Mouse (Mus musculus) midbrain, embryonic 12.5 days (tissue): ENCODE measurements around the gene Olfr259. TPM values are rescaled to one million over a fixed set of nuclear protein-coding genes. Genes with fewer than 3 reads are reported as not detected.

Experiments
- ATAC-seq: fragments of 200-750 bp; cut with Nextera tagmentation; 2 replicates; pipeline ENCODE4 v1.8.0; 2017; ENCODE audit warnings: low read depth, moderate TSS enrichment, moderate library complexity; ENCODE audit not compliant: low FRiP score
- H3K27ac ChIP-seq: fragments of 300-500 bp; sonication (generic); replicated peaks from 2 replicates; pipeline ENCODE4 v1.5.1; 2016; ENCODE audit warnings: mild to moderate bottlenecking
- H3K27me3 ChIP-seq: fragments of 300-500 bp; sonication (generic); 2 replicates; pipeline ENCODE4 v1.6.1; 2016; ENCODE audit warnings: mild to moderate bottlenecking
- H3K36me3 ChIP-seq: fragments of 300-500 bp; sonication (generic); 2 replicates; pipeline ENCODE4 v1.6.1; 2016
- H3K4me1 ChIP-seq: fragments of 300-500 bp; sonication (generic); 2 replicates; pipeline ENCODE4 v1.6.1; 2016
- H3K4me2 ChIP-seq: fragments of 300-500 bp; sonication (generic); replicated peaks from 2 replicates; pipeline ENCODE4 v1.6.1; 2016; ENCODE audit warnings: mild to moderate bottlenecking, moderate library complexity
- H3K4me3 ChIP-seq: fragments of 300-500 bp; sonication (generic); 2 replicates; pipeline ENCODE4 v1.5.1; 2016; ENCODE audit warnings: mild to moderate bottlenecking
- H3K9ac ChIP-seq: fragments of 300-500 bp; sonication (generic); replicated peaks from 2 replicates; pipeline ENCODE4 v1.6.1; 2016; ENCODE audit warnings: mild to moderate bottlenecking, moderate library complexity
- H3K9me3 ChIP-seq: fragments of 300-500 bp; sonication (generic); 2 replicates; pipeline ENCODE4 v1.6.1; 2016; ENCODE audit warnings: mild to moderate bottlenecking
- WGBS: fragments of 180-500 bp; shearing (Covaris S2); methylation state at CpG from one replicate; pipeline ENCODE4 v1.1.7; 2016; 5-methylcytosine and 5-hydroxymethylcytosine counted together
- polyA plus RNA-seq: library from polyadenylated mRNA; unstranded; fragments of >200 nt; fragmentation: Nextera tagmentation; extraction: Ambion mirVana; gene quantifications from 2 replicates; pipeline ENCODE4 v1.2.1, GENCODE M21; 2016

The Olfr259 gene
- polyA plus RNA-seq, result not detected in 2 replicates

DNA sequence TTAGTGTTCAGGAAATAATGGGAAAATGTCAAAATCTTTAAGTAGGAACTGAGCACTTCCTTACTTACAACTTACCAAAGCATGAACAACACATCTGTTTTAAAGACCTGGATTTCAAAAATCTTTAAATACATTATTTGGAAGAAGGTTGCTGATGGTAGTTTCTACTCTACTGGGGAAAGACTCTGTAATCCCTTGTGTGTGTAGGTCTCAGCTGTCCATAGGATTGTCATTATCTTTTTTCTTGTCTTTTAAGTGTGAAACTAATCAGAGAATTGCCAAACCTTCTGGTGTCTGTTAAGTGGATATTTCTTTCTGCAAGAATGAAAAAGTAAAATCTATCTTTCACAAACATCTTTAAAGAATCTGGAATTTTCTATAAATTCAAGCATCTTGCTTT, at the start of gene Olfr259:
TSS of gene Olfr259 (minus strand) at position 101 of the 400 bp plus-strand sequence.
- H3K27ac ChIP-seq, result no peak within 1 kb of the TSS
- no peak for ATAC-seq
- no peaks in the 10 kb centered on the region for H3K36me3 ChIP-seq
- H3K4me1 ChIP-seq, result no peaks in the 10 kb centered on the region
- H3K27me3 ChIP-seq, result no peaks in the 10 kb centered on the region
- no peak within 1 kb of the TSS for H3K9ac ChIP-seq
- H3K4me3 ChIP-seq, result no peak within 1 kb of the TSS
- H3K9me3 ChIP-seq, result no peaks in the 10 kb centered on the region
- H3K4me2 ChIP-seq, result no peak within 1 kb of the TSS

- Histone ChIP-seq H3K4me3 (no peak within 1 kb of the TSS), H3K27me3 (no peaks in the 10 kb centered on the region), H3K27ac (no peak within 1 kb of the TSS), H3K9ac (no peak within 1 kb of the TSS), H3K9me3 (no peaks in the 10 kb centered on the region), H3K4me1 (no peaks in the 10 kb centered on the region), H3K36me3 (no peaks in the 10 kb centered on the region), H3K4me2 (no peak within 1 kb of the TSS)
- ATAC-seq, result no peak
Measured at GRCm38 (mm10) chr2:87152524-87152923, 38.2 kb upstream of the Olfr259 start, which contains the start of gene Olfr1111. TSS of gene Olfr1111 (minus strand) at chr2:87152624.

DNA sequence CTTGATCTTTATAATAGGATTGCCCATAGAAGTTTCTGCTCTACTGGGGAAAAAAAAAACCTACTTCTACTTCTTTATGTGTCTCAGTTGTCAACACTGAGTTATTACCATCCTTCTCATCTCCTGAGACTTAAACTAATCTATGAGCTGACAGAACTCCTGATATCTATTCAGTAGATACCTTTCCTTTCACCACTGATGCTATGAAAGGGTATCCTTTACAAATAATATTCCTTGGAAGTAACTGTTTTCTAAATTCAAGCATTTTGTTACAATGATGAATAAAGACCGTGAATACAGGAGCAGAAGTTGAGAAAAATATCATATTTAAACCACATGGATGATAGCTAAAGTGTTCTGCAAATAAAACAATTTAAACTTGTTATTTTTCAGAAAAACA, 25.8 kb upstream of the Olfr259 start, which contains the start of gene Olfr1110:
TSS of gene Olfr1110 (minus strand) at position 101 of the 400 bp plus-strand sequence.
- WGBS, result 84% methylated on average over 1 of the region's 1 CpGs
- no peaks in the 10 kb centered on the region for H3K27me3 ChIP-seq
- no peak within 1 kb of the TSS for H3K9ac ChIP-seq
- H3K4me2 ChIP-seq, result no peak within 1 kb of the TSS
- no peaks in the 10 kb centered on the region for H3K9me3 ChIP-seq
- H3K36me3 ChIP-seq, result no peaks in the 10 kb centered on the region
- H3K4me1 ChIP-seq, result no peaks in the 10 kb centered on the region
- no peak within 1 kb of the TSS for H3K27ac ChIP-seq
- no peak for ATAC-seq
- no peak within 1 kb of the TSS for H3K4me3 ChIP-seq

DNA sequence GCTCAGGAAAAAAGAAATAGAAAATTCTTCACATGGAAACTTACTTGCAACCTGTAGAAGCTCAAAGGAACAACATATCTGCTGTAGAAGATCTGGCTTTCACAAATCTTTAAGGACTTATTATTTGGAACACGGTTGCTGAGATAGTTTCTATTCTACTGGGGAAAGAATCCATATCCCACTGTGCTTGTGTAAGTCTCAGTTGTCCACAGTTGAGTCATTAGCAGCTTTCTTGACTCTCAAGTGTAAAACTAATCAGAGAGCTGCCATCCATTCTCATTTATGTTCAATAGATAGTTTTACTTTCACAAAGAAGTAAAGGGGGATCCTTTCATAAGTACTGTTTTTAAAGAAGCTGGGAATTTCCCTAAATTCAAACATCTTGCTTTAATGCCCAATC, 18.5 kb downstream of the Olfr259 start, which contains the start of gene Olfr1109:
TSS of gene Olfr1109 (minus strand) at position 101 of the 400 bp plus-strand sequence.
- no peak within 1 kb of the TSS for H3K9ac ChIP-seq
- no peaks in the 10 kb centered on the region for H3K9me3 ChIP-seq
- ATAC-seq, result no peak
- no peak within 1 kb of the TSS for H3K4me2 ChIP-seq
- no peaks in the 10 kb centered on the region for H3K27me3 ChIP-seq
- no peak within 1 kb of the TSS for H3K27ac ChIP-seq
- WGBS, result 56% methylated on average over 1 of the region's 1 CpGs
- H3K4me1 ChIP-seq, result no peaks in the 10 kb centered on the region
- H3K36me3 ChIP-seq, result no peaks in the 10 kb centered on the region
- H3K4me3 ChIP-seq, result no peak within 1 kb of the TSS

DNA sequence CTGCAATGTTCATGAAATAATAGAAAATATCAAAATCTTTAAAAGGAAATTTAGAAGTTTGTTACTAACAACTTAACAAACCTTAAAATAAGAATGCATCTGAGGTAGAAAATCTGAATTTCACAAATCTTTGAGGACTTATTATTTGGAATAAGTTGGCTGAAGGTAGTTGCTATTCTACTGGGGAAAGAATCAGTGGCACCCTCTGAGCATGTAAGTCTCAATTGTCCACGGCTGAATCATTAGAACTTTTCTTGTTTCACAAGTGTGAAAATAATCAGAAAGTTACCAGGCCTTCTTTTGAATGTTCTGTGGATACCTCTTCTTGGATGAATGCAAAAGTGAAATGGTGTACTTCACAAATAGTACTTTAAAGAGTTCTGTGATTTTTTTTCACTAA, 38.6 kb downstream of the Olfr259 start, which contains the start of gene Olfr1107:
TSS of gene Olfr1107 (minus strand) at position 101 of the 400 bp plus-strand sequence.
- H3K4me3 ChIP-seq, result no peak within 1 kb of the TSS
- no peak within 1 kb of the TSS for H3K27ac ChIP-seq
- 83% methylated on average over 1 of the region's 1 CpGs for WGBS
- ATAC-seq, result no peak
- no peaks in the 10 kb centered on the region for H3K4me1 ChIP-seq
- H3K9me3 ChIP-seq, result no peaks in the 10 kb centered on the region
- no peak within 1 kb of the TSS for H3K4me2 ChIP-seq
- H3K27me3 ChIP-seq, result no peaks in the 10 kb centered on the region
- no peaks in the 10 kb centered on the region for H3K36me3 ChIP-seq
- H3K9ac ChIP-seq, result no peak within 1 kb of the TSS

Other genes starting within 250 kb of the Olfr259 start
- gene Gm13723, start 239.8 kb downstream of the Olfr259 start, polyA plus RNA-seq, result not detected in 2 replicates
- gene Olfr1097, start 222.4 kb downstream of the Olfr259 start, polyA plus RNA-seq, result not detected in 2 replicates
- not detected in 2 replicates for gene Olfr1098, start 190.0 kb downstream of the Olfr259 start, polyA plus RNA-seq
- not detected in 2 replicates for gene Olfr1099, start 153.9 kb downstream of the Olfr259 start, polyA plus RNA-seq
- gene Olfr1100, start 134.6 kb downstream of the Olfr259 start, polyA plus RNA-seq, result not detected in 2 replicates
- not detected in 2 replicates for gene Olfr1101, start 123.3 kb downstream of the Olfr259 start, polyA plus RNA-seq
- gene Olfr1102, start 116.2 kb downstream of the Olfr259 start, polyA plus RNA-seq, result not detected in 2 replicates
- not detected in 2 replicates for gene Olfr1104, start 87.5 kb downstream of the Olfr259 start, polyA plus RNA-seq
- gene Olfr1105, start 78.0 kb downstream of the Olfr259 start, polyA plus RNA-seq, result not detected in 2 replicates
- gene Olfr1106, start 62.3 kb downstream of the Olfr259 start, polyA plus RNA-seq, result not detected in 2 replicates
- gene Olfr1107, start 38.8 kb downstream of the Olfr259 start, polyA plus RNA-seq, result not detected in 2 replicates
- not detected in 2 replicates for gene Olfr1109, start 18.6 kb downstream of the Olfr259 start, polyA plus RNA-seq
- gene Olfr1110, start 25.7 kb upstream of the Olfr259 start, polyA plus RNA-seq, result not detected in 2 replicates
- gene Olfr1111, start 38.1 kb upstream of the Olfr259 start, polyA plus RNA-seq, result not detected in 2 replicates
- gene Olfr1112, start 73.2 kb upstream of the Olfr259 start, polyA plus RNA-seq, result not detected in 2 replicates
- gene Olfr1113, start 94.4 kb upstream of the Olfr259 start, polyA plus RNA-seq, result not detected in 2 replicates
- not detected in 2 replicates for gene Olfr1115, start 133.4 kb upstream of the Olfr259 start, polyA plus RNA-seq
- gene Olfr1116, start 153.0 kb upstream of the Olfr259 start, polyA plus RNA-seq, result not detected in 2 replicates
- not detected in 2 replicates for gene Olfr1118, start 193.0 kb upstream of the Olfr259 start, polyA plus RNA-seq
- gene Olfr1120, start 240.2 kb upstream of the Olfr259 start, polyA plus RNA-seq, result not detected in 2 replicates